Mouse (Mus musculus): ENCODE measurements at regions not wholly inside any gene's neighbourhood (a gene's known extent, or its start where the extent isn't known, plus 50 kb on each side); places are given as distances from the start of the nearest gene placed in this dataset.
"Not testable (repeated sequence)": the region's sequence is repeated elsewhere in the genome, so short reads cannot be mapped to it uniquely, and the experiment has no call there.

- no peak for DNase-seq (ENCODE audit: low read depth in 1 of 2, low spot score in 2 of 2)
- no peak overlapping the region for H3K4me3 ChIP-seq (ENCODE audit: extremely low read depth, insufficient read depth, insufficient read length)
Observed at GRCm38 (mm10) chr4:61998366-61998765, 55.6 kb downstream of the Mup20 start.

GRCm38 (mm10) chr4:61989941-61990340, 64.0 kb downstream of the Mup20 start:
- not testable (repeated sequence) for H3K27me3 ChIP-seq (ENCODE audit: control insufficient read depth, insufficient read depth, low read length); DNase-seq (ENCODE audit: low read depth in 1 of 2, low spot score in 2 of 2); H3K27ac ChIP-seq (ENCODE audit: insufficient read depth, low read length); H3K4me3 ChIP-seq (ENCODE audit: extremely low read depth, insufficient read depth, insufficient read length); H3K4me1 ChIP-seq (ENCODE audit: control insufficient read depth, insufficient read depth, insufficient read length); H3K36me3 ChIP-seq (ENCODE audit: control insufficient read depth, insufficient read depth, low read length)

More at GRCm38 (mm10) chr4:61998366-61998765, 55.6 kb downstream of the Mup20 start:
- Histone ChIP-seq H3K27ac (ENCODE audit: insufficient read depth, low read length) (no peak overlapping the region), H3K4me1 (ENCODE audit: control insufficient read depth, insufficient read depth, insufficient read length) (no peaks in the 10 kb centered on the region), H3K27me3 (ENCODE audit: control insufficient read depth, insufficient read depth, low read length) (no peaks in the 10 kb centered on the region), H3K36me3 (ENCODE audit: control insufficient read depth, insufficient read depth, low read length) (no peaks in the 10 kb centered on the region)
- WGBS: 27% methylated on average over 4 of the region's 4 CpGs
- TF ChIP-seq CTCF (IDR thresholded peaks at IDR 0.05; ENCODE audit: extremely low read depth, insufficient read depth, insufficient read length, insufficient replicate concordance): peak; percentile 25; the same call in 1 of the 2 replicates
- no peak for TF ChIP-seq POLR2A (IDR thresholded peaks at IDR 0.05; ENCODE audit: low read depth, low read length)

- H3K27me3 ChIP-seq (ENCODE audit: control insufficient read depth, insufficient read depth, low read length): no peaks in the 10 kb centered on the region
- H3K4me3 ChIP-seq (ENCODE audit: extremely low read depth, insufficient read depth, insufficient read length): no peak overlapping the region
- no peak for TF ChIP-seq CTCF (IDR thresholded peaks at IDR 0.05; ENCODE audit: extremely low read depth, insufficient read depth, insufficient read length, insufficient replicate concordance)
- TF ChIP-seq POLR2A (IDR thresholded peaks at IDR 0.05; ENCODE audit: low read depth, low read length): no peak
- no peak overlapping the region for H3K27ac ChIP-seq (ENCODE audit: insufficient read depth, low read length)
- H3K36me3 ChIP-seq (ENCODE audit: control insufficient read depth, insufficient read depth, low read length): no peaks in the 10 kb centered on the region
- whole genome bisulfite sequencing: 90% methylated on average over 7 of the region's 7 CpGs
- H3K4me1 ChIP-seq (ENCODE audit: control insufficient read depth, insufficient read depth, insufficient read length): no peaks in the 10 kb centered on the region
- no peak for DNase-seq (ENCODE audit: low read depth in 1 of 2, low spot score in 2 of 2)
Observed at GRCm38 (mm10) chr4:61976159-61976558, 77.8 kb downstream of the Mup20 start.

GRCm38 (mm10) chr4:61973236-61973635, 80.7 kb downstream of the Mup20 start:
- 46% methylated on average over 2 of the region's 2 CpGs for WGBS
- Histone ChIP-seq H3K36me3 (ENCODE audit: control insufficient read depth, insufficient read depth, low read length) (no peaks in the 10 kb centered on the region), H3K4me1 (ENCODE audit: control insufficient read depth, insufficient read depth, insufficient read length) (no peaks in the 10 kb centered on the region), H3K27me3 (ENCODE audit: control insufficient read depth, insufficient read depth, low read length) (no peaks in the 10 kb centered on the region), H3K27ac (ENCODE audit: insufficient read depth, low read length) (no peak overlapping the region), H3K4me3 (ENCODE audit: extremely low read depth, insufficient read depth, insufficient read length) (no peak overlapping the region)
- TF ChIP-seq CTCF (IDR thresholded peaks at IDR 0.05; ENCODE audit: extremely low read depth, insufficient read depth, insufficient read length, insufficient replicate concordance): no peak
- DNase-seq (ENCODE audit: low read depth in 1 of 2, low spot score in 2 of 2): no peak

GRCm38 (mm10) chr4:61969691-61970090, 84.3 kb downstream of the Mup20 start:
- WGBS: 74% methylated on average over 1 of the region's 1 CpGs
- Histone ChIP-seq H3K36me3 (ENCODE audit: control insufficient read depth, insufficient read depth, low read length) (no peaks in the 10 kb centered on the region), H3K4me1 (ENCODE audit: control insufficient read depth, insufficient read depth, insufficient read length) (no peaks in the 10 kb centered on the region), H3K4me3 (ENCODE audit: extremely low read depth, insufficient read depth, insufficient read length) (no peak overlapping the region), H3K27ac (ENCODE audit: insufficient read depth, low read length) (no peak overlapping the region), H3K27me3 (ENCODE audit: control insufficient read depth, insufficient read depth, low read length) (no peaks in the 10 kb centered on the region)
- no peak for TF ChIP-seq POLR2A (IDR thresholded peaks at IDR 0.05; ENCODE audit: low read depth, low read length)
- no peak for TF ChIP-seq CTCF (IDR thresholded peaks at IDR 0.05; ENCODE audit: extremely low read depth, insufficient read depth, insufficient read length, insufficient replicate concordance)
- DNase-seq (ENCODE audit: low read depth in 1 of 2, low spot score in 2 of 2): no peak

GRCm38 (mm10) chr4:61967674-61968073, 86.3 kb downstream of the Mup20 start:
- DNase-seq (ENCODE audit: low read depth in 1 of 2, low spot score in 2 of 2); H3K4me3 ChIP-seq (ENCODE audit: extremely low read depth, insufficient read depth, insufficient read length); H3K27me3 ChIP-seq (ENCODE audit: control insufficient read depth, insufficient read depth, low read length); H3K4me1 ChIP-seq (ENCODE audit: control insufficient read depth, insufficient read depth, insufficient read length); H3K27ac ChIP-seq (ENCODE audit: insufficient read depth, low read length); H3K36me3 ChIP-seq (ENCODE audit: control insufficient read depth, insufficient read depth, low read length): not testable (repeated sequence)
- WGBS: 87% methylated on average over 6 of the region's 6 CpGs

- Histone ChIP-seq H3K27me3 (ENCODE audit: control insufficient read depth, insufficient read depth, low read length) (no peaks in the 10 kb centered on the region), H3K4me3 (ENCODE audit: extremely low read depth, insufficient read depth, insufficient read length) (no peak overlapping the region), H3K36me3 (ENCODE audit: control insufficient read depth, insufficient read depth, low read length) (no peaks in the 10 kb centered on the region), H3K4me1 (ENCODE audit: control insufficient read depth, insufficient read depth, insufficient read length) (no peaks in the 10 kb centered on the region), H3K27ac (ENCODE audit: insufficient read depth, low read length) (no peak overlapping the region)
- DNase-seq (ENCODE audit: low read depth in 1 of 2, low spot score in 2 of 2): no peak
- TF ChIP-seq CTCF (IDR thresholded peaks at IDR 0.05; ENCODE audit: extremely low read depth, insufficient read depth, insufficient read length, insufficient replicate concordance) (no peak), POLR2A (IDR thresholded peaks at IDR 0.05; ENCODE audit: low read depth, low read length) (no peak)
Observed at GRCm38 (mm10) chr4:61962315-61962714, 91.6 kb downstream of the Mup20 start.

Measured in spleen, adult 2 months (tissue).